Mouse (Mus musculus) spleen, postnatal 14 days (tissue): ENCODE data around the gene Lmtk2.

Experiments used
- DNase-seq, 2 experiments: peaks; one replicate each; pipeline ENCODE4 v3.0.0; 2021 to 2022; ENCODE audit warnings: low spot score in 2 of 2

Lmtk2 gene

GRCm38 (mm10) chr5:144218061-144218460 lies 117.8 kb downstream of the Lmtk2 start:
- DNase-seq = no peak

DNA sequence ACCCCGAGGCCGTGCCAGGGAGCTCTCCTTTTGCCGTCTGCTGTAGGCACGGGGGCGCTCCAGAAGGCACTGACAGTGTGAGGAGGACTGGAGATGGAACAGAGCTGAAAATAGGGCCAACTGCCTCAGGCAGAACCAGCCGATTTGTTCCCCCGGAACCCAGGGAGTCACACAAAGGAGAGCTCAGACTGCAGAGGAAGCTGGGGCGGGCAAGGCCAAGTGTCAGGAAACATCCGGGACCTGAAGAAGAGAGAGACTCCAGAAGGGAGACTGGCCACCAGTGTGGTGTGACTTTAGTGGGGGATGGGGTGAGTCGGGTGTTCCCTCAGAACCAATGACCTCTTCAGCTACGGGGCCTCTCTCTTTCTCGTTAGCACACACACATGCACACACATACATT lies 119.1 kb downstream of the Lmtk2 start:
- DNase-seq = no peak

DNA sequence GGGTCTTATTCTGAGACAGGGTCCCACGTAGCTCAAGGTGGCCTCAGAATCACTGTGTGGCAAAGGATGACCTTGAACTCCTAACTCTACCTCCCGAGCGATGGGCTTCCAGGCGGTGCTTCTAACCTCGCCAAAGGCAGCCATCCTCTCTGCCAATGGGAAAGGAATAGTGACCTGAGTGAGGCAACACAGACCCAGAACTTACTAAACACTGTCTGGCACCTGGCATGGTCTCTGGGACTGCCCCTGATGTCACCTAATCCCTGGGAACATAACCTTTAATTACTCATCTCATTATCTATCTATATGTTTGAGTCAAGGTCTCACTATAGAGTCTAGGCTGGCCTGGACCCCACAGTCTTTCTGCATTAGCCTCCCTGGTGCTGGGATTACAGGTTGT lies 119.7 kb downstream of the Lmtk2 start:
- DNase-seq = no peak

- no peak for DNase-seq
Measured at GRCm38 (mm10) chr5:144221305-144221704, 121.1 kb downstream of the Lmtk2 start.

DNA sequence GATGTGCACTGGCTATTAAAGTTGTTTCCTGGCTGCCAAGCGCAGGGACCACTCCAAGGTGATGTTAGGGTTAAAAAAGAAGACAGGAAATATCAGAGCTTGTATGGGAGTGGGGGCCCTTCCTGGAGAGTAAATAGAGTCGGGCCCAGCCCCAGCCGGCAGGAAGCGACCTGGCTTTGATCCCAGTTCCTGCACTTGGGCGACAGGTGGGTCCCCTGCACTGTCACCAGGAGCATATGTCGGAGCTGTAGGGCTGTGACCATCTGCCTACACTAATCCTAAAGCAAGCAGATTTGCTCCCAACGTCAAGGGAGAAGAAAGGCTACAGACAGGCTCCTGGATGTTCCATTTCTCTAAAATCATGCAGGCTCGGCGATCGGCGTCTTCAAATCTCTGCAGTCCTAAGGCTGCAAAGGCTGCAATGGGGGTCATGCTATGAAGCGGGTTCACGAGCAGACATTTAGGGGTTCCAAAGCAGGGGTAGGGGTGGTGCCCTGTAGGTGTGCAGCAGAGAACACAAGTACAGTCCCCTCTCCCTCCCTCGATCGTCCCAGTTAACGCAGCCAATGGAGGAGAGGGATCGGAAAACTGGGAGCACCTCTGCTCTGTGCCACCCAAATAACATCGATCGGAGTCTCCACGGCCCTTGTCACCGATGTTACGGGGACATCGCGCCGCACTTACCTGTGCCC lies 122.7 kb downstream of the Lmtk2 start:
- no peak for DNase-seq

DNA sequence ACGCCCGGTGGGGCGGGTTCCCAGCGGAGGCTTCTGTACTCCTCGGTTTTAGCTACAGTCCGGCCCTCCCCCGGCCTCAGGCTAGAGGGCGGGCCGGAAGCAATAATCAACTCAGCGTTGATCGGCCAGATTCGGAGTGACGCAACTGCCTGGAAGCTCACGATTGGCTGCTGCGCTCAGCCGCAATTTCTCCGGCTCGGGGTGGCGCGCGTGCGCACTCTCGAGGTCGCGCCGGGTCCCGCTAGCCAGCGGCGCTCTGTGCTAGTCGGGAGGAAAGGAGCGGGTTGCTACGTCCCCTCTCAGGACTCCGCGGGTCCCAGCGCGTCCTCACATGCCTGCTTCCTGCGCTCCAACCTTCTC lies 123.2 kb downstream of the Lmtk2 start, which contains the start of gene Tecpr1:
TSS of gene Tecpr1 (minus strand) at position 113 of the 360 bp plus-strand sequence.
- DNase-seq = peak; percentile 78 to 86

DNA sequence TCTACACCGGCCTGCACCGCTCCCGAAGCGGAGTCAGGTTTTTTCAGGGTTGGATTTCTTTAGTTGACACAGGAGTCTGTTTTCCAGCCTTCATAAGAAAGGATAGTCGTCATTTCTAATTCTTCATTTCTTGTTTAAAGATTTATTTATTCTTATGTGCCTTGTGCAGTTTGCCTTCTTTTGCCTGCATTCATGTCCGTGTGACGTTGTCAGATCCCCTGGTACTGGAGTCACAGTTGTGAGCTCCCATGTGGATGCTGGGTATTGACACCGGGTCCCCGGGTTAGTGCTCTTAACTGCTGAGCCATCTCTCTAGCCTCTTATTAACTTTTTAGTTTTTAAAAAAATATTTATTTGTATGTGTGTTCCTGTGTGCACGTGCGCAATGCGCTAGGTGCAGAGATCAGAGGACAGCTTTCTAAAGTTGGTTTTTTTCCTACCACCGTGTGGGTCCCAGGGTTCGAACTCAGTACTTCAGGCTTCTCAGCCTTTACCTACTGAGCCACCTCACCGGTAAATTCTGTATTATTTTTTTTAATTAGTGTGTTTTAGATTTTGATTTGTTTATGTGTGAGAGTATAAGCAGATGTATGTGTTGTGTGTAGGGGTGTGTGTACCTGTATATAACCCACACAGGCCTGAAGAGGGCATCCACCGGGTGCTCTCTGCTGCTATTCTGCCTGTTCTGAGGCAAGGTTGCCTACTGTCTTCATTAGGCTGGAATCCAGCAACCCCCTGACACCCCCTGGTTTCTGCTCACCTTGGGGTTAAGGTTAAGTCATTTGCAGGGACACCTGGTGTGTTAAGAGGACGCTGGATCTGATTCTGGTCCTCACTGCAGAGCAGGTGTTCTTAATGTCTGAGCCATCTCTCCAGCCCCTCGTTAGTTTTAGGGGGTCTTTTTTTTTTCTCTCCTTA lies 123.9 kb downstream of the Lmtk2 start:
- DNase-seq = no peak

- no peak for DNase-seq
Measured at GRCm38 (mm10) chr5:144226220-144226619, 126.0 kb downstream of the Lmtk2 start.

GRCm38 (mm10) chr5:144230216-144230615 lies 130.0 kb downstream of the Lmtk2 start:
- no peak for DNase-seq

DNA sequence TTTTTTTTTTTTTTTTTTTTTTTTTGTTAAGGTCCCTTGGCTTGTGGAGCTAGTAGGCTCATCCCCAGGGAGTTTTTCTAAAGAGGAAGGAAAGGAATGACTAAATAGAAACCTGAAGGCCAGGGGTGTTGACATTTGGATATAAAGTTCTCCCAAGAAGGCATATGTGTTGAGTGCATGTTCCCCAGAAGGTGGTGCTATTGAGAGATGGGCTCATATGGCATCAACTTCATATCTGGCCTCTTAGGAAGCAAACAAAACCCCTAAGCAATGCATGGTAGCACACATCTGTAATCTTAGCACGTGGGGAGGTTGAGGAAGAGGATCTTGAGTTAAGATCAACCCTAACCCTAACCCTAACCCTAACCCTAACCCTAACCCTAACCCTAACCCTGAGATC lies 131.2 kb downstream of the Lmtk2 start:
- no peak for DNase-seq

DNA sequence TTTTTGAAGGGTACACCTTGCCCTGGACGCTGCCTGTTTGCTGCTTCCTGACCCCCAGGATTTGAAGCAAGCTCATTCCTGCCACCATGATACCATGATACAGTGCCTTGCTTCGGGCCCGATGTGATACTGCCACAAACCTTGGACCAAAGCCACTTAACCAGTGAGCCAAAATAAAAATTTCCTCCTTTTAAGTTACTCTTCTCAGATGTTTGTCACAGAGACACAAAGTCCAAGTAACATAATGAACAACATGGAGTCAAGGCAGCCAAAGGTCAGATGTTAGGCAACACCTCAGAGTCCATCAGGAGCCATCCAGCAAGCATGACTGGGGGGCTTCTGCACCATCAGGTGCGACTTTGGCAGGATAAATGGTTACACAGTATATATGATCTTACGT lies 132.3 kb downstream of the Lmtk2 start:
- no peak for DNase-seq

DNA sequence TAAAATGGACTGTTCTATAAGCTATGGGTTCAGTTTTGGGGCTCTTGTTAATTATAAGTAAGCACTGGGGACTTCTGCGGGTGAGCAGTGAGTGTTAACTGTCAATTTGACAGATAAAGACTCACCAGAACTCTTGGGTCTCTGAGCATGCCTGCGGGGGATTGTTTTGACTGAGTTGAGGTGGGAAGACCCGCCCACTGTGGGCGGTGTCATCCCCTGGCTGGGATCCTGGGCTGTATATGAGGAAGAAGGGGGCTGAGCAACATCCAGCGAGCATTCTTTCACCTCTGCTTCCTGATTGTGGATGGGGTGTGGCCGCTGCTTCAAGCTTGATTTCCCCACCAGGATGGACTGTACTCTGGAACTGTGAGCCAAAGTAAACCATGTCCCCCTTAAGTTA lies 134.0 kb downstream of the Lmtk2 start:
- DNase-seq = no peak

DNA sequence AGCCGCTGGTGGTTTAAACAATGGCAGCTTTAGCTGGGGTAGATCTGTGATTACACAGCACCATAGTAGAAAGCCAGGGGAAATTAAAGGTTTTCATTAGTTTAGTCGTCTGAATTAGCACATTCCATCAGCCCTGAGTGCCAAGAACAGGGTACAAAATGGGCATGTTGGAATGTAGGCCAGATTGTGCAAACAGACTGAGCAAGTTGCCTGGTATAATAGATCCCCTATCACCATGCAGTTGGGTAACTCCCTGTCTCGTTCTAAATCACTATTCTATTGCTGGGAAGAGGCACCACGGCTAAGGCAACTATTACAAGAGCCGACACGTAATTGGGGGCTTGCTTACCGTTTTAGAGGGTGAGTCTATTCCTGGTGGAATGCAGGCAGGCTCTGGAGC lies 134.5 kb downstream of the Lmtk2 start:
- DNase-seq = no peak
